Mouse (Mus musculus) forebrain, embryonic 12.5 days (tissue): ENCODE measurements around the gene Ptp4a2. TPM values are rescaled to one million over a fixed set of nuclear protein-coding genes. Genes with fewer than 3 reads are reported as not detected.
"Not testable (repeated sequence)": the region's sequence is repeated elsewhere in the genome, so short reads cannot be mapped to it uniquely, and the experiment has no call there.

Experiments
- ATAC-seq: fragments of 200-750 bp; cut with Nextera tagmentation; 2 replicates; pipeline ENCODE4 v1.8.0; 2017; ENCODE audit warnings: moderate TSS enrichment; ENCODE audit not compliant: low FRiP score
- H3K27ac ChIP-seq: fragments of 300-500 bp; sonication (generic); 2 replicates; pipeline ENCODE4 v1.5.1; 2016; ENCODE audit warnings: mild to moderate bottlenecking
- H3K27me3 ChIP-seq: fragments of 300-500 bp; sonication (generic); 2 replicates; pipeline ENCODE4 v1.6.1; 2016; ENCODE audit warnings: mild to moderate bottlenecking
- H3K36me3 ChIP-seq: fragments of 300-500 bp; sonication (generic); replicated peaks from 2 replicates; pipeline ENCODE4 v1.6.1; 2016; ENCODE audit warnings: mild to moderate bottlenecking
- H3K4me1 ChIP-seq: fragments of 300-500 bp; sonication (generic); 2 replicates; pipeline ENCODE4 v1.6.1; 2016
- H3K4me2 ChIP-seq: fragments of 300-500 bp; sonication (generic); 2 replicates; pipeline ENCODE4 v1.6.1; 2016; ENCODE audit warnings: mild to moderate bottlenecking, moderate library complexity
- H3K4me3 ChIP-seq: fragments of 300-500 bp; sonication (generic); replicated peaks from 2 replicates; pipeline ENCODE4 v1.5.1; 2016; ENCODE audit warnings: mild to moderate bottlenecking
- H3K9ac ChIP-seq: fragments of 300-500 bp; sonication (generic); 2 replicates; pipeline ENCODE4 v1.6.1; 2016; ENCODE audit warnings: mild to moderate bottlenecking
- H3K9me3 ChIP-seq: fragments of 300-500 bp; sonication (generic); 2 replicates; pipeline ENCODE4 v1.6.1; 2016
- WGBS: fragments of 180-500 bp; shearing (Covaris S2); methylation state at CpG from one replicate; pipeline ENCODE4 v1.1.7; 2016; 5-methylcytosine and 5-hydroxymethylcytosine counted together
- polyA plus RNA-seq: library from polyadenylated mRNA; unstranded; fragments of >200 nt; fragmentation: Nextera tagmentation; extraction: Ambion mirVana; gene quantifications from 2 replicates; pipeline ENCODE4 v1.2.1, GENCODE M21; 2016

Gene Ptp4a2
- polyA plus RNA-seq, 1 experiment from 2014 or later: 375 TPM

GRCm38 (mm10) chr4:129860456-129860855 is 49.4 kb downstream of the Ptp4a2 start:
- no peak for ATAC-seq
- no peaks in the 10 kb centered on the region for H3K4me1 ChIP-seq
- H3K4me3 ChIP-seq: no peak overlapping the region

DNA sequence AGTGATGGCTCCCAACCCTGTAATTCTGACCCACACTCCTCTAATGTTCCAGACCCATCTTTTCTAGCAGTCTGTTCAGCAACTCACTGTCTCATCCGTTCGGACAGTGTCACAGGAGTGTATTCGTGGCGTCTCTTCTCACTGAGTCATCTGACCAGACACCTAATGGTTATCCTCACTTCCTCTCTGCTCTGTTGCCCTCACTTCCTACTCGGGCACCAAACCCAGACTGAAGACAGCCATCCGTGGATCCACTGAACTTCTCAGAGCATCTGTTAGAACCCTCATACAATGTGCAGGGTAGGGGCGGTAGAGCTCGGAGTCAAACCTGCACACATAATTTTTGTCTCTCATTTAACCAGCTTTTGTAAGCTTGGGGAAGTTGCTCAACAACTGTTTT is 50.4 kb downstream of the Ptp4a2 start:
- H3K4me1 ChIP-seq: no peaks in the 10 kb centered on the region
- H3K27me3 ChIP-seq: no peaks in the 10 kb centered on the region
- no peaks in the 10 kb centered on the region for H3K36me3 ChIP-seq
- no peak for ATAC-seq
- H3K27ac ChIP-seq: no peak overlapping the region
- no peak overlapping the region for H3K4me2 ChIP-seq
- no peaks in the 10 kb centered on the region for H3K9me3 ChIP-seq
- no peak overlapping the region for H3K4me3 ChIP-seq
- WGBS: 91% methylated on average over 8 of the region's 8 CpGs
- H3K9ac ChIP-seq: no peak overlapping the region

More at GRCm38 (mm10) chr4:129860456-129860855, 49.4 kb downstream of the Ptp4a2 start:
- no peaks in the 10 kb centered on the region for H3K9me3 ChIP-seq
- H3K4me2 ChIP-seq: no peak overlapping the region
- no peak overlapping the region for H3K27ac ChIP-seq
- H3K9ac ChIP-seq: no peak overlapping the region
- no peaks in the 10 kb centered on the region for H3K27me3 ChIP-seq
- 93% methylated on average over 9 of the region's 9 CpGs for WGBS
- no peaks in the 10 kb centered on the region for H3K36me3 ChIP-seq

DNA sequence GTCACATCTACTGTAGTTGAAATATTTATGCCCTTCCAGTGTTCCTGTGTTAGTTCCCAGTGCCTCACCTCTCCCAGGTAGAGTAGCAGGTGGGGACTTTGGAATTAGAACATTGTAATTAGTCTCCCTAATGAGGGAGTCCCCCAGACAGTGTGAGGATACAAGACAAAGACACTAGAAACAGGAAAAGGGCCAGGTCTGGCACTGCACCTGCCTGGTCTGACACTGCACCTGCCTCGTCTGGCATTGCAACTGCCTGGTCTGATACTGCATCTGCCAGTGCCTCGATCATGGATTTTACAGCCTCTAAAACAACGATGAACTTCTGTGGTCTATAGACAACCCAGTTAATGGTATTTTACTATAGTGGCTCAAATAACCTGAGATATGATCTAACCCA is 51.3 kb downstream of the Ptp4a2 start:
- Histone ChIP-seq H3K36me3 (no peaks in the 10 kb centered on the region), H3K4me3 (no peak overlapping the region), H3K9me3 (no peaks in the 10 kb centered on the region), H3K4me2 (no peak overlapping the region), H3K27ac (no peak overlapping the region), H3K27me3 (no peaks in the 10 kb centered on the region), H3K9ac (no peak overlapping the region), H3K4me1 (no peaks in the 10 kb centered on the region)
- no peak for ATAC-seq
- WGBS: 97% methylated on average over 3 of the region's 3 CpGs

- H3K4me3 ChIP-seq, H3K4me2 ChIP-seq, H3K36me3 ChIP-seq, H3K9ac ChIP-seq, ATAC-seq, H3K27me3 ChIP-seq, H3K27ac ChIP-seq, H3K9me3 ChIP-seq, H3K4me1 ChIP-seq: not testable (repeated sequence)
- WGBS: 97% methylated on average over 5 of the region's 5 CpGs
These were observed 55.2 kb downstream of the Ptp4a2 start for GRCm38 (mm10) chr4:129866171-129866570.

DNA sequence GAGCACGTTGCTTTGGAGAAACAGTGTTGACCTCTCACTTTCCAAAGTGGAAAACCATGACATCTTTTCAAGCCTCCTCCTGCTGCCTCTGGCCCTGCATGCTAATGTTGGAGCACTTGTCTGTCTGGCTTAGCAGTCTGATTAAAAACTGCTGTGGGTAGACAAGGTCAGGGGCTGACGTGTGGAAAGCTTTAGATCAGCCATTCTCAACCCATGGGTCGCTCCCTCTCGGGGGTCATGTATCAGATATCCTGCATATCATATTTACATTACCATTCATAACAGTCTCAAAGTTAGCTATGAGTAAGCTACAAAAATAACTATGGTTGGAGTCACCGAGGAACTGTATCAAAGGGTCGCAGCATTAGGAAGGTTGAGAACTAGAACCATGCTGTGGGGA is 57.2 kb downstream of the Ptp4a2 start:
- H3K27ac ChIP-seq: no peak overlapping the region
- no peak overlapping the region for H3K4me2 ChIP-seq
- H3K4me3 ChIP-seq: no peak overlapping the region
- no peaks in the 10 kb centered on the region for H3K27me3 ChIP-seq
- no peaks in the 10 kb centered on the region for H3K9me3 ChIP-seq
- no peak overlapping the region for H3K9ac ChIP-seq
- H3K4me1 ChIP-seq: no peaks in the 10 kb centered on the region
- 71% methylated on average over 6 of the region's 6 CpGs for WGBS
- no peaks in the 10 kb centered on the region for H3K36me3 ChIP-seq
- ATAC-seq: no peak

DNA sequence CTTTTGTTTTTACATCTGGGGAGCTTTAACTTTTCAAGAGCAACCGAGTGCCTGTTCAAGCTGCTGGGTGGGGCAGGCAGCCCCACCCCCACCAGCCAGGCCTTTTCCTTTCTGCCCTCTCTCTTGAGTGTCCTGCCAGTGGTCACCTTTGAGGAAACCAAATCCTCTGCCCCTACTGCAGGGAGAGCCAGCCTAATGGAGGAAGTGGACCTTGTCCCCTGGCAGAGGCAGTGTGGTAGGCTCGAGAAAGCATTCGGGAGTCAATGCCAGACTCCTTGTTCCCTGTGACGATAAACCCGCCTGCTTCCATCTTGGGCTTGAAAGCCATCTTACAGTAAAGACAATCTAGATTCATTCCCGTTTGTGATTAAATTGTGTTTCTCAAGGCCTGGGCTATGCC is 59.5 kb downstream of the Ptp4a2 start:
- WGBS: 84% methylated on average over 6 of the region's 6 CpGs

GRCm38 (mm10) chr4:129872376-129872922 is 61.4 kb downstream of the Ptp4a2 start:
- WGBS: 86% methylated on average over 9 of the region's 9 CpGs

More for the DNA sequence above, 59.5 kb downstream of the Ptp4a2 start:
- Histone ChIP-seq H3K9me3 (no peaks in the 10 kb centered on the region), H3K27me3 (no peaks in the 10 kb centered on the region), H3K9ac (no peak overlapping the region), H3K4me1 (no peaks in the 10 kb centered on the region), H3K4me3 (no peak overlapping the region), H3K4me2 (no peak overlapping the region), H3K27ac (no peak overlapping the region), H3K36me3 (no peaks in the 10 kb centered on the region)
- no peak for ATAC-seq

GRCm38 (mm10) chr4:129874805-129875204 is 63.8 kb downstream of the Ptp4a2 start:
- ATAC-seq: no peak
- Histone ChIP-seq H3K36me3 (no peaks in the 10 kb centered on the region), H3K4me3 (no peak overlapping the region), H3K9me3 (no peaks in the 10 kb centered on the region), H3K4me2 (no peak overlapping the region), H3K27me3 (no peaks in the 10 kb centered on the region), H3K27ac (no peak overlapping the region), H3K9ac (no peak overlapping the region), H3K4me1 (peaks cover 15% of the 10 kb centered on the region)
- 86% methylated on average over 10 of the region's 10 CpGs for WGBS

More at GRCm38 (mm10) chr4:129872376-129872922, 61.4 kb downstream of the Ptp4a2 start:
- no peaks in the 10 kb centered on the region for H3K36me3 ChIP-seq
- peaks cover 9% of the 10 kb centered on the region for H3K4me1 ChIP-seq
- no peaks in the 10 kb centered on the region for H3K27me3 ChIP-seq
- H3K4me3 ChIP-seq: no peak overlapping the region
- H3K4me2 ChIP-seq: no peak overlapping the region
- no peak overlapping the region for H3K27ac ChIP-seq
- no peak overlapping the region for H3K9ac ChIP-seq
- no peak for ATAC-seq
- H3K9me3 ChIP-seq: no peaks in the 10 kb centered on the region

DNA sequence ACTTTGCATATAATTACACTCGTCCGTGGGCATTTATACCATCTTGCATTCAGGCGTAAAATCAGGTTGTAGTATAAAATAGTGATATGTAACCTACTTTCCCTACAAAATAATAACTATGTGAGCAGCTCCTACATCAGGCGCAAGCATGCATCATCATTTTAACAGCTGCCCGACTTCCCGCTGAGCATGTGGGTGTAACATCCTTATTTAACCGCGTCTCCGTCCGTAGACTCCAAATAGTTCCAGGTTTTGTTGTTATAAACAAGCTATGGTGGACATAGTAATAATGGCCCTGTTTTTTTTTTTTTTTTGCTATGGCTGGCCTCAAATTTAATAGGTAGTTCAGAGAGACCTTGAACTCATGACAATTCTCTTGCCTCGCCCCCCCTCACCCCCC is 64.4 kb downstream of the Ptp4a2 start:
- Histone ChIP-seq H3K4me2 (no peak overlapping the region), H3K9me3 (no peaks in the 10 kb centered on the region), H3K27me3 (no peaks in the 10 kb centered on the region), H3K36me3 (no peaks in the 10 kb centered on the region), H3K4me3 (no peak overlapping the region), H3K4me1 (peaks cover 15% of the 10 kb centered on the region), H3K27ac (no peak overlapping the region), H3K9ac (no peak overlapping the region)
- no peak for ATAC-seq
- WGBS: 87% methylated on average over 11 of the region's 11 CpGs

- ATAC-seq: peak; percentile 85
- no peaks in the 10 kb centered on the region for H3K36me3 ChIP-seq
- 15% methylated on average over 21 of the region's 21 CpGs for WGBS
- H3K4me2 ChIP-seq: peak overlapping the region; percentile 55
- H3K9ac ChIP-seq: peak overlapping the region; percentile 47
- H3K4me3 ChIP-seq: peak overlapping the region; percentile 31
- no peaks in the 10 kb centered on the region for H3K9me3 ChIP-seq
- 0 out of 2 replicates have a peak, but pooled peaks cover 6% of the 10 kb centered on the region for H3K27me3 ChIP-seq
- peak overlapping the region; percentile 73 for H3K27ac ChIP-seq
- H3K4me1 ChIP-seq: peaks cover 19% of the 10 kb centered on the region
These were observed 66.1 kb downstream of the Ptp4a2 start for GRCm38 (mm10) chr4:129876831-129877764.

- Histone ChIP-seq H3K9ac (no peak overlapping the region), H3K9me3 (no peaks in the 10 kb centered on the region), H3K4me1 (peaks cover 29% of the 10 kb centered on the region), H3K27me3 (0 out of 2 replicates have a peak, but pooled peaks cover 6% of the 10 kb centered on the region), H3K4me3 (no peak overlapping the region), H3K36me3 (no peaks in the 10 kb centered on the region), H3K27ac (no peak overlapping the region; the same call in 1 of the 2 replicates), H3K4me2 (peak overlapping the region; percentile 55)
- 75% methylated on average over 11 of the region's 11 CpGs for WGBS
- no peak for ATAC-seq
These were observed 67.1 kb downstream of the Ptp4a2 start for GRCm38 (mm10) chr4:129877967-129878655.

DNA sequence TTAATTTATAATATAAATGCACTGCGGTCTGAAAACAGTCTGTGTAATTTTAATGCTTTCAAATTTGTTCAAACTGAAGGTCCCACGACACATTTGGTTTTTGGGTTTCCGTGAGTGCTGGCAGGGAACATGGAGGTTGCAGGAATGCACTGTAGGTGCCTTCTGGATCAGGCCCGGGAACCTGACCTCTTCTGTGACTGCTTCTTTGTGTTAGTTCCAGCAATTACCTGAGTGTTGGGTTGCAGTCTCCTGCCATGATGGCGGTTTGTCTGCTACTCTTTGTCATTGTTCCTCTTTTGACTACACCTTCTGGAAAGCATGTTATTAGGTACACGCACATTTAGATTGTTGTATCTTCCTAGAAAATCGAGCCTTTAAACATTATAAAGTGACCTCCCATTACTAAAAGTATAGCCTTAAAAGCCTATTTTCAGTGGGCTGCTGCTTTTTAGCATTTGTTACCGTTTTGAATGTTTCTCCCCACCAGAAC is 67.7 kb downstream of the Ptp4a2 start:
- Histone ChIP-seq H3K27ac (no peak overlapping the region), H3K9ac (no peak overlapping the region), H3K4me3 (no peak overlapping the region), H3K4me2 (no peak overlapping the region), H3K9me3 (no peaks in the 10 kb centered on the region), H3K27me3 (0 out of 2 replicates have a peak, but pooled peaks cover 6% of the 10 kb centered on the region), H3K36me3 (no peaks in the 10 kb centered on the region), H3K4me1 (peaks cover 31% of the 10 kb centered on the region)
- 63% methylated on average over 8 of the region's 8 CpGs for WGBS
- no peak for ATAC-seq
